Mouse (Mus musculus) liver, postnatal 0 days (tissue): ENCODE results near the gene Nol11.
A peak's percentile ranks its signal among the peaks of the same experiment; 100 is the strongest.

Source experiments
- CTCF ChIP-seq: sonication (generic); IDR thresholded peaks from 2 replicates; pipeline ENCODE4 v1.5.1; 2016; ENCODE audit warnings: antibody characterized with exemption, low read depth
- EP300 ChIP-seq: IDR thresholded peaks from 2 replicates; pipeline ENCODE4 v1.6.1; 2016; ENCODE audit warnings: antibody characterized with exemption, low read depth, mild to moderate bottlenecking

DNA sequence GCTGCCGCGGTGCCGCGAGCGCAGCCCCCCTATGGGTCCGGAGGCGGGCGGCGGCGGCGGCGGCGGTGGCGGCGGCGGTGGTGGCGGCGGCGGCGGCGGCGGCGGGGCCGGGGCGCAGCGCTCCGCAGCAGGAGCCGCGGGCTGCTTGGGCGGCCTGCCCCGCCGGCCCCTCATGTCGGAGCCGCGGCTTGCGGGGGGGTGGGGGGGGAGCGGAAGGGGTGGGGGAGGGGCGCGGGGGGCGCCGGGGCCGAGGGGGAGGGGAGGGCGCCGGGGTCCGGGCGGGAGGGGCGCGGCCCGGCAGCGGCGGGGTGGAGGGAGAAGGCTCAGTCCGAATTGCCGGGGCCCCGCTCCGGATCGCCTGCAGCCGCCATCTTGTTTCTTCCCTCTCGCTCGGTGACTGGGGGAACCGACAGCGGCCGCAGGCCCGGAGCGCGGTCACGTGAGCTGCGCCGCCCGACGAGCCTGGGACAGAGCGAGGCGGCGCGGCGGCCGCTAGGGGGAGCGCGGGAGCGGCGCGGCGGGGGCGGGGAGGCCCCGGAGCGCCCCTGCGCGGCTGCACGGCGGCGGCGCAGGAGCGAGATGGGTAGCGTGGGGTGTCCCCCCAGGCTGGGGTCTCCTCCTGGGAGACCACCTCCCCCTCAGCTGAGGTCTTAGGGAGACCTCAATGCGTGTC, 57.3 kb downstream of the Nol11 start, which contains the start of gene Bptf:
- peak; percentile 68 for TF ChIP-seq CTCF
- TF ChIP-seq EP300, result no peak
